Mouse (Mus musculus) CH12.LX (cell line): ENCODE measurements around the gene Gm37419.

Experiments used
- BHLHE40 ChIP-seq: IDR thresholded peaks from 2 replicates; pipeline ENCODE4 v1.6.1; 2011; ENCODE audit warnings: mild to moderate bottlenecking, low read depth, low read length, improper control_type of control experiment
- CHD1 ChIP-seq: IDR thresholded peaks from 2 replicates; pipeline ENCODE4 v1.6.1; 2012; ENCODE audit warnings: low read depth, low read length, improper control_type of control experiment, inconsistent platforms
- CHD2 ChIP-seq: IDR thresholded peaks from 2 replicates; pipeline ENCODE4 v1.6.1; 2011; ENCODE audit warnings: low read length, improper control_type of control experiment
- CTCF ChIP-seq, 2 experiments: IDR thresholded peaks in 1 of 2; conservative IDR thresholded peaks in 1 of 2; 2 replicates each; pipeline ENCODE4 v1.5.1; 2011 to 2012; ENCODE audit warnings: low read depth in 2 of 2, low read length in 2 of 2, improper control_type of control experiment in 1 of 2, inconsistent platforms in 1 of 2, mild to moderate bottlenecking in 1 of 2, moderate library complexity in 1 of 2
- EP300 ChIP-seq: IDR thresholded peaks from 2 replicates; pipeline ENCODE4 v1.6.1; 2011; ENCODE audit warnings: low read length, improper control_type of control experiment
- HCFC1 ChIP-seq: IDR thresholded peaks from 2 replicates; pipeline ENCODE4 v1.6.1; 2012; ENCODE audit warnings: low read depth, mild to moderate bottlenecking, inconsistent platforms, low read length, improper control_type of control experiment
- MAZ ChIP-seq: IDR thresholded peaks from 2 replicates; pipeline ENCODE4 v1.6.1; 2012; ENCODE audit warnings: low read depth, mild to moderate bottlenecking, inconsistent platforms, low read length, improper control_type of control experiment, moderate library complexity
- NRF1 ChIP-seq: IDR thresholded peaks from 2 replicates; pipeline ENCODE4 v1.6.1; 2014; ENCODE audit warnings: low read depth, mild to moderate bottlenecking, inconsistent platforms, low read length, improper control_type of control experiment, moderate library complexity
- POLR2A ChIP-seq: IDR thresholded peaks from 2 replicates; pipeline ENCODE4 v1.6.1; 2011; ENCODE audit warnings: low read depth, mild to moderate bottlenecking, improper control_type of control experiment, low read length
- POLR2AphosphoS2 ChIP-seq: IDR thresholded peaks from 2 replicates; pipeline ENCODE4 v1.6.1; 2011; ENCODE audit warnings: low read depth, low read length, improper control_type of control experiment
- RAD21 ChIP-seq: IDR thresholded peaks from 2 replicates; pipeline ENCODE4 v1.6.1; 2011; ENCODE audit warnings: low read depth, mild to moderate bottlenecking, low read length, improper control_type of control experiment, moderate library complexity
- USF2 ChIP-seq: conservative IDR thresholded peaks from 2 replicates; pipeline ENCODE4 v1.6.1; 2011; ENCODE audit warnings: low read depth, low read length, improper control_type of control experiment
- ZNF384 ChIP-seq: IDR thresholded peaks from 2 replicates; pipeline ENCODE4 v1.6.1; 2012; ENCODE audit warnings: low read depth, low read length, improper control_type of control experiment, inconsistent platforms

DNA sequence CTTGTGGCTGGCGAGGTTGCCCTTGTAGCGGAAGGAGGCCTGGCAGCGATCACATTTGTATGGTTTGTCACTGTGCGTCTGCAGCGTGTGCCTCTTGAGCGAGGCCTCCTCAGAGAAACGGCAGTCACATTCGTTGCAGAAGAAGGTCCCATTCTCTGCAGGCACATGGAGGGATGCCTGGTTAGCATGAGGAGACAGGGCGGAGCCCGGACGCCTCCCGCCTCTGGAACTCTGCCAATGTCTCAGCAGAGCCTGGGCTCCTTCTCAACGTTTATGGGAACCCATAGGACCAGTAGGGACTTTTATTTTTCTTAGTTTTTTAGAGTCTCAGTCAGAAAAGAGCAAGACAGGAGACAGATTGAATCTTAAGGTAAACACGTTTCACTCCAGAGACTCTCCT, 18.4 kb upstream of the Gm37419 start:
- TF ChIP-seq RAD21 (no peak), HCFC1 (no peak), EP300 (no peak), POLR2A (no peak), CHD1 (no peak), USF2 (no peak), POLR2AphosphoS2 (no peak), BHLHE40 (no peak), NRF1 (no peak), ZNF384 (no peak), CTCF (conservative IDR thresholded peaks at IDR 0.05 in 1 of 2, IDR thresholded peaks at IDR 0.05 in 1 of 2; ENCODE audit: low read depth in 2 of 2, low read length in 2 of 2) (no peak), MAZ (no peak), CHD2 (no peak)
